Mouse (Mus musculus): Measurements from ENCODE around the gene Ctr9.

GRCm38 (mm10) chr7:111062971-111063370 is 34.2 kb downstream of the Ctr9 start:
- TF ChIP-seq CTCF (IDR thresholded peaks at IDR 0.05; ENCODE audit: insufficient read depth, low read depth, low read length) (no peak), POLR2A (IDR thresholded peaks at IDR 0.05; ENCODE audit: insufficient read depth, low read depth, low read length) (no peak)

Measured in olfactory bulb, adult 2 months (tissue).